Mouse (Mus musculus): ENCODE results near the gene Grik1. TPM values are rescaled to one million over a fixed set of nuclear protein-coding genes. Genes with fewer than 3 reads are reported as not detected.

Grik1 gene
- polyA plus RNA-seq, 1 experiment from 2014 or later = 0.16 TPM

GRCm38 (mm10) chr16:88142574-88142973 lies 147.5 kb downstream of the Grik1 start:
- DNase-seq (ENCODE audit: low spot score) = no peak

- DNase-seq (ENCODE audit: low spot score) = no peak
These were observed 147.9 kb downstream of the Grik1 start for GRCm38 (mm10) chr16:88142136-88142535.

- no peak for DNase-seq (ENCODE audit: low spot score)
These were observed 148.5 kb downstream of the Grik1 start for GRCm38 (mm10) chr16:88141594-88141993.

GRCm38 (mm10) chr16:88138913-88139312 lies 151.2 kb downstream of the Grik1 start:
- DNase-seq (ENCODE audit: low spot score) = no peak

GRCm38 (mm10) chr16:88132919-88133318 lies 157.1 kb downstream of the Grik1 start:
- no peak for DNase-seq (ENCODE audit: low spot score)

GRCm38 (mm10) chr16:88131103-88131502 lies 159.0 kb downstream of the Grik1 start:
- DNase-seq (ENCODE audit: low spot score) = no peak

GRCm38 (mm10) chr16:88125098-88125497 lies 165.0 kb downstream of the Grik1 start:
- no peak for DNase-seq (ENCODE audit: low spot score)

- DNase-seq (ENCODE audit: low spot score) = no peak
These were observed 177.4 kb downstream of the Grik1 start for GRCm38 (mm10) chr16:88112551-88113138.

GRCm38 (mm10) chr16:88111459-88111858 lies 178.6 kb downstream of the Grik1 start:
- no peak for DNase-seq (ENCODE audit: low spot score)

GRCm38 (mm10) chr16:88094206-88094789 lies 195.8 kb downstream of the Grik1 start:
- no peak for DNase-seq (ENCODE audit: low spot score)

GRCm38 (mm10) chr16:88087280-88087679 lies 202.8 kb downstream of the Grik1 start:
- DNase-seq (ENCODE audit: low spot score) = no peak

- no peak for DNase-seq (ENCODE audit: low spot score)
These were observed 215.3 kb downstream of the Grik1 start for GRCm38 (mm10) chr16:88074716-88075115.

GRCm38 (mm10) chr16:88060936-88061335 lies 229.1 kb downstream of the Grik1 start:
- no peak for DNase-seq (ENCODE audit: low spot score)

- no peak for DNase-seq (ENCODE audit: low spot score)
These were observed 241.9 kb downstream of the Grik1 start for GRCm38 (mm10) chr16:88048121-88048520.

- DNase-seq (ENCODE audit: low spot score) = no peak
These were observed 245.7 kb downstream of the Grik1 start for GRCm38 (mm10) chr16:88044321-88044720.

- no peak for DNase-seq (ENCODE audit: low spot score)
These were observed 247.6 kb downstream of the Grik1 start for GRCm38 (mm10) chr16:88042458-88042857.

- DNase-seq (ENCODE audit: low spot score) = no peak
These were observed 251.5 kb downstream of the Grik1 start for GRCm38 (mm10) chr16:88038503-88039091.

- DNase-seq (ENCODE audit: low spot score) = no peak
These were observed 301.3 kb downstream of the Grik1 start for GRCm38 (mm10) chr16:87988805-87989204.

- DNase-seq (ENCODE audit: low spot score) = no peak
These were observed 305.7 kb downstream of the Grik1 start for GRCm38 (mm10) chr16:87984201-87984870.

- no peak for DNase-seq (ENCODE audit: low spot score)
These were observed 316.0 kb downstream of the Grik1 start for GRCm38 (mm10) chr16:87974076-87974443.

- DNase-seq (ENCODE audit: low spot score) = no peak
These were observed 316.5 kb downstream of the Grik1 start for GRCm38 (mm10) chr16:87973394-87974075.

GRCm38 (mm10) chr16:87971911-87972310 lies 318.2 kb downstream of the Grik1 start:
- no peak for DNase-seq (ENCODE audit: low spot score)

All from thymus, postnatal 0 days (tissue).